Mouse (Mus musculus) myocyte (in vitro differentiated cells): ENCODE results near the gene Them7. TPM values are rescaled to one million over a fixed set of nuclear protein-coding genes. Genes with fewer than 3 reads are reported as not detected.

Source experiments
- H3K27me3 ChIP-seq: one replicate; pipeline ENCODE4 v1.6.1; 2011; ENCODE audit not compliant: control insufficient read depth, insufficient read depth, insufficient read length
- H3K36me3 ChIP-seq: one replicate; pipeline ENCODE4 v1.6.1; 2011; ENCODE audit not compliant: control insufficient read depth, insufficient read depth
- H3K4me2 ChIP-seq: one replicate; pipeline ENCODE4 v1.6.1; 2011; ENCODE audit warnings: low read depth, control low read depth
- H3K4me3 ChIP-seq: one replicate; pipeline ENCODE4 v1.5.1; 2011; ENCODE audit warnings: mild to moderate bottlenecking, control low read depth, moderate library complexity
- H3K79me2 ChIP-seq: one replicate; pipeline ENCODE4 v1.6.1; 2011; ENCODE audit not compliant: control insufficient read depth, insufficient read depth
- H3ac ChIP-seq: one replicate; pipeline ENCODE4 v1.6.1; 2011; ENCODE audit not compliant: control insufficient read depth, insufficient read length
- CEBPB ChIP-seq: IDR thresholded peaks from 2 replicates; pipeline ENCODE4 v1.6.1; 2011; ENCODE audit warnings: mild to moderate bottlenecking, moderate library complexity; ENCODE audit not compliant: poor library complexity, insufficient read depth, severe bottlenecking
- E2F4 ChIP-seq: IDR thresholded peaks from one replicate; pipeline ENCODE4 v1.6.1; 2011; ENCODE audit warnings: mild to moderate bottlenecking, control low read depth, moderate library complexity; ENCODE audit not compliant: insufficient read depth
- MAX ChIP-seq: IDR thresholded peaks from one replicate; pipeline ENCODE4 v1.6.1; 2011; ENCODE audit warnings: low read depth, mild to moderate bottlenecking, control low read depth
- MYOD1 ChIP-seq, 3 experiments: IDR thresholded peaks; one replicate each; pipeline ENCODE4 v1.6.1; 2011; ENCODE audit warnings: control low read depth in 2 of 3, low read depth in 2 of 3, mild to moderate bottlenecking in 2 of 3, moderate library complexity in 1 of 3; ENCODE audit not compliant: insufficient read length in 2 of 3, control insufficient read depth in 1 of 3
- MYOG ChIP-seq, 3 experiments: IDR thresholded peaks; one replicate each; pipeline ENCODE4 v1.6.1; 2011; ENCODE audit warnings: control low read depth in 2 of 3, low read depth in 2 of 3, mild to moderate bottlenecking in 2 of 3; ENCODE audit not compliant: insufficient read length in 2 of 3, control insufficient read depth in 1 of 3, insufficient read depth in 1 of 3
- POLR2A ChIP-seq: IDR thresholded peaks from one replicate; pipeline ENCODE4 v1.6.1; 2011; ENCODE audit warnings: low read depth, mild to moderate bottlenecking, control low read depth, moderate library complexity; ENCODE audit not compliant: insufficient read length
- POLR2AphosphoS2 ChIP-seq: IDR thresholded peaks from one replicate; pipeline ENCODE4 v1.6.1; 2011; ENCODE audit warnings: low read depth, control low read depth; ENCODE audit not compliant: insufficient read length
- REST ChIP-seq: IDR thresholded peaks from one replicate; pipeline ENCODE4 v1.6.1; 2011; ENCODE audit warnings: mild to moderate bottlenecking, control low read depth, moderate library complexity; ENCODE audit not compliant: insufficient read depth, insufficient read length
- SRF ChIP-seq: IDR thresholded peaks from one replicate; pipeline ENCODE4 v1.6.1; 2011; ENCODE audit warnings: low read depth; ENCODE audit not compliant: control insufficient read depth, insufficient read length
- TCF12 ChIP-seq: IDR thresholded peaks from one replicate; pipeline ENCODE4 v1.6.1; 2011; ENCODE audit warnings: mild to moderate bottlenecking, control low read depth; ENCODE audit not compliant: poor library complexity, insufficient read depth, severe bottlenecking
- TCF3 ChIP-seq: IDR thresholded peaks from one replicate; pipeline ENCODE4 v1.6.1; 2011; ENCODE audit warnings: low read depth, control low read depth; ENCODE audit not compliant: insufficient read length
- USF1 ChIP-seq: IDR thresholded peaks from one replicate; pipeline ENCODE4 v1.6.1; 2011; ENCODE audit warnings: low read depth, mild to moderate bottlenecking, control low read depth, moderate library complexity
- polyA plus RNA-seq: library from polyadenylated mRNA; unstranded; fragments of >200 nt; fragmentation: generic; extraction: Trizol; gene quantifications from one replicate; pipeline ENCODE4 v1.2.1, GENCODE M21; 2012; ENCODE audit warnings: missing spikeins

The Them7 gene
- polyA plus RNA-seq, 1 experiment: not detected

DNA sequence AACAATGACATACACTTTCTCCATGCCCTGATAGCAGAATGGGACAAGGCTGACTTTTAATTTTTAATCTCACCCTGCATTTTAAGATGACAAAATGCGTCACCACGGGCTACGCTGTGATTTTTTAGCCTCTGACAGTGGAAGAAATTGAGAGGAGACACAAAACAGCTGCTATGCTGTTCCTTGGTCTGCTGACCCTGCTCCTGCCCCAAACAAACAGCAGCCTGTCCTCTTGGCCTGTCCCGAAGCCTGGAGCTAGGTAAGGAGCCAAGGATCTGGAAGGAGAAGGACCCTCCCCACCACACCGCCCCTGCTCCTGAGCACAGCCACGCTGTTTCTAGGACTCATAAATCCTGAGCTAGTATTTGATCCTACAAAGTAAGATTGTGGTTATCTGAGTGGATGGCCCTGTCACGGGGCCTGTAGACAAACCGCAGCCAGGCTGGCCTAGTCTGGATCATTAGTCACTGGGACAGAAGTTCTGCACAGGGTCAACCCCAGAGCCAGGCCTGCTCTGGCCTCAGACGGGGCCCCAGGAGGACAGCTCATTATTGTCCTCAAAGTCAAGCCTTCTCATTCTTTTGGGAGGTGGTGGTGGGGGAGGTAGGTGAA is 17.5 kb upstream of the Them7 start:
- Histone ChIP-seq H3K27me3 (no peaks in the 10 kb centered on the region), H3K4me3 (no peak overlapping the region), H3ac (no peak overlapping the region), H3K4me2 (no peak overlapping the region), H3K36me3 (no peaks in the 10 kb centered on the region), H3K79me2 (no peaks in the 10 kb centered on the region)
- TF ChIP-seq MYOG (IDR thresholded peaks at IDR 0.05; ENCODE audit: control insufficient read depth in 1 of 3, insufficient read depth in 1 of 3, insufficient read length in 2 of 3, low read depth in 2 of 3) (no peak), POLR2AphosphoS2 (no peak), MYOD1 (IDR thresholded peaks at IDR 0.05; ENCODE audit: control insufficient read depth in 1 of 3, insufficient read length in 2 of 3, low read depth in 2 of 3) (no peak), TCF12 (no peak), REST (no peak), MAX (no peak), TCF3 (no peak), SRF (no peak), POLR2A (no peak), CEBPB (no peak), E2F4 (no peak), USF1 (no peak)

DNA sequence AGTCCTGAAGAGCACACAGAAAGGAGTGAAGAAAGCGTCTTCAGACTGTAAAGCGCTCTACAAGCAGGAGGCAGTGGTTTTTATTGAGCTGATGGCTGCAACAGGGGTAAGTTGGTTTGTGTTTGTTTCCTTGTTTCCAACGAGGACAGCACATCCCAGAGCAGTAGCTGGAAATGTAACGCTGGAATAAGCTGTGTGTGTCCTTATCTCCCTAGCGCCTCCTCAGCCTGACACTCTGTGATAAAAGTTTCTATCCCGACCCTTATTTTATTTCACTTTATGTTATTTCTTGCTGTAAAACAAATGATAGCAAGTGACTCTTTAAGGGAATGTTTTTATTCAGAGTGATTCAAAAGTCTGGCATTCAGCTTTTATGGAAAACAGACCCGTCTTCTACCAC is 11.3 kb upstream of the Them7 start:
- H3K4me2 ChIP-seq: no peak overlapping the region
- no peaks in the 10 kb centered on the region for H3K79me2 ChIP-seq
- TF ChIP-seq TCF3: no peak
- no peak for TF ChIP-seq POLR2AphosphoS2
- no peak for TF ChIP-seq MYOD1 (IDR thresholded peaks at IDR 0.05; ENCODE audit: control insufficient read depth in 1 of 3, insufficient read length in 2 of 3, low read depth in 2 of 3)
- no peak for TF ChIP-seq POLR2A
- no peak for TF ChIP-seq TCF12
- TF ChIP-seq MYOG (IDR thresholded peaks at IDR 0.05; ENCODE audit: control insufficient read depth in 1 of 3, insufficient read depth in 1 of 3, insufficient read length in 2 of 3, low read depth in 2 of 3): no peak
- TF ChIP-seq E2F4: no peak
- no peak for TF ChIP-seq MAX
- no peak for TF ChIP-seq USF1
- TF ChIP-seq SRF: no peak
- TF ChIP-seq CEBPB: no peak
- TF ChIP-seq REST: no peak
- H3K4me3 ChIP-seq: no peak overlapping the region
- no peak overlapping the region for H3ac ChIP-seq
- H3K27me3 ChIP-seq: no peaks in the 10 kb centered on the region
- no peaks in the 10 kb centered on the region for H3K36me3 ChIP-seq

DNA sequence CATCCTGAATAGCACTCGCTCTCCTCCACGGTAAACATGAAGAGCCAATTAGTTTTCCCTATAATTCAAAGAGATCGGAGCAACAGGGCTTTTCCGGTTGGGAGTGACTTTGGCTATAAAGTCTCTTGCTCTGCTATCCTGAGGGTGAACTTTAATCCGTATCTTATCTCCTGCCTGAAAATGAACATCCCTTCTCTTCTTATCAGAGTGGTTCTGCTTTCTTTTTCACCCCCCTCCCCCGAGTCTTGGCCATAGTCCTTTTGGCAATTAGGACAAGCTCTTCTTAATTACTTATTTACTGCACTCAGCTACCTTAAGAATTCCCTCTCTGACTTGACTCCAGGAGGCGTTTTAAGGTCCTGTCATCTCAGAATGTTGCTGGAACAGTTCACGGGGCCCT is 8.2 kb upstream of the Them7 start:
- Histone ChIP-seq H3K79me2 (no peaks in the 10 kb centered on the region), H3K4me2 (no peak overlapping the region), H3K36me3 (no peaks in the 10 kb centered on the region), H3ac (no peak overlapping the region), H3K27me3 (no peaks in the 10 kb centered on the region), H3K4me3 (no peak overlapping the region)
- TF ChIP-seq POLR2AphosphoS2 (no peak), E2F4 (no peak), TCF3 (no peak), MYOD1 (IDR thresholded peaks at IDR 0.05; ENCODE audit: control insufficient read depth in 1 of 3, insufficient read length in 2 of 3, low read depth in 2 of 3) (no peak)

DNA sequence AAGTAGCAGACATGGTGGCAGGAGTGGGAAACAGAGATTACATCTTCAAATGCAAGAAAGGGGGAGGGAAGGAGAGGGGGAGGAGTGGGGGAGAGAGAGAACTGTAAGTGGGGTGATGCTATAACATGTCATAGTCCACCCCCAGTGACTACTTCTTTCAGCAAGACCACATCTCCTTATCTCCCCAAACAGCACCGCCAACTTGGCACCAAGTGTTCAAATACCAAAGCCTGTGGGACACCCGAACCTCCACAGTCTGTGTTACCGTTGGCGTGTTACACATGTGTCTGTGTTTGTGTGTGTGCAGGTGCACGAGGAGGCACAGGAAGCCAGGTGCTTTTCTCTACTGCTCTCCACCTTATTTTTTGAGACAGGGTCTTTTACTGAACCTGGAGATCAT is 4.9 kb upstream of the Them7 start:
- Histone ChIP-seq H3K36me3 (no peaks in the 10 kb centered on the region), H3ac (no peak overlapping the region), H3K4me2 (no peak overlapping the region), H3K79me2 (no peaks in the 10 kb centered on the region), H3K27me3 (no peaks in the 10 kb centered on the region), H3K4me3 (no peak overlapping the region)
- no peak for TF ChIP-seq POLR2AphosphoS2
- no peak for TF ChIP-seq USF1
- no peak for TF ChIP-seq MAX
- no peak for TF ChIP-seq POLR2A
- TF ChIP-seq SRF: no peak
- no peak for TF ChIP-seq MYOD1 (IDR thresholded peaks at IDR 0.05; ENCODE audit: control insufficient read depth in 1 of 3, insufficient read length in 2 of 3, low read depth in 2 of 3)
- no peak for TF ChIP-seq E2F4
- no peak for TF ChIP-seq MYOG (IDR thresholded peaks at IDR 0.05; ENCODE audit: control insufficient read depth in 1 of 3, insufficient read depth in 1 of 3, insufficient read length in 2 of 3, low read depth in 2 of 3)
- no peak for TF ChIP-seq TCF3
- no peak for TF ChIP-seq TCF12
- TF ChIP-seq CEBPB: no peak
- no peak for TF ChIP-seq REST

DNA sequence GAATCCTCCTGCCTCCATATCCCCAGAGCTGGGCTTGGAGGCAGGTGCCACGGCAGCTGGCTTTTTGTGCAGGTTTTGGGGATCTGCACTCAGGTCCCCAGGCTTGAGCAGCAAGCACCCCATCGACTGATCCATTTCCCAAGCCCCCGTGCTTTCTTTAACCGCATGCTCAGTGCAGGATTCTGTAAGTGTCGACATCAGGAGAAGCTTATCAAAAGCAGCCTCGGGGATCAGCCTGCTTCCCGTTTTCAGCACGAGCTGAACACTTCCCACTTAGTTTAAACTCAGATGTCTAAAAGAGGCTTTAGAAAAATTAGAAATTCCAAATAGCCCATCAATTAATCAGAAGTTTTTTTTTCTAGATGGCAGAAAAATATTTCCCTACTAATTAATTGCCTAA is 4.5 kb upstream of the Them7 start:
- Histone ChIP-seq H3K79me2 (no peaks in the 10 kb centered on the region), H3K27me3 (no peaks in the 10 kb centered on the region), H3ac (no peak overlapping the region), H3K4me2 (no peak overlapping the region), H3K36me3 (no peaks in the 10 kb centered on the region), H3K4me3 (no peak overlapping the region)
- no peak for TF ChIP-seq TCF12
- TF ChIP-seq E2F4: no peak
- TF ChIP-seq POLR2A: no peak
- no peak for TF ChIP-seq POLR2AphosphoS2
- TF ChIP-seq REST: no peak
- TF ChIP-seq SRF: no peak
- TF ChIP-seq MYOG (IDR thresholded peaks at IDR 0.05; ENCODE audit: control insufficient read depth in 1 of 3, insufficient read depth in 1 of 3, insufficient read length in 2 of 3, low read depth in 2 of 3): no peak
- TF ChIP-seq CEBPB: no peak
- no peak for TF ChIP-seq USF1
- no peak for TF ChIP-seq MAX
